Mouse (Mus musculus) 3T3-L1 (cell line): ENCODE measurements around the gene Olfr624.
"Not testable (repeated sequence)": the region's sequence is repeated elsewhere in the genome, so short reads cannot be mapped to it uniquely, and the experiment has no call there.

Experiments used
- DNase-seq: peaks from one replicate; pipeline ENCODE4 v3.0.0-alpha.2; 2015; ENCODE audit warnings: low read depth, low spot score

The Olfr624 gene

DNA sequence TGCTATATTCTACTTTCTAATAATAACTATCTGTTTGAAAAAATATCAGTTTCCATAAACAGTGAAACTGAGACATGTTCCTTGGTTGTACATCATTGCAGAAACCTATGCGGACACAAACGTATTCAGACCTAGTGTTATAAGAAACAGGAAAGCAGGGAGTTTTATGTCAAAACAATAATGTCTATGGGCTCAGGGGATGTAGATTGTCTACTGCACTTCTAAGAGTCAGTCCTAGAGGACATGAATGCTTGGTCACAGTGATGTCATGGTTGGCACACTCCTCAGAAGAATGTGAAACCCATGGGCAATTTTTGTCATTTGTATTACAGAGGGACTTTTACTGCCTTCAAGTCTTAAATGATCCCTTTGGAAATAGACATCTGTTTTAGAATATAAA is at the start of gene Olfr624:
Olfr624 (minus strand) TSS at position 101 of the 400 bp plus-strand sequence.
- no peak for DNase-seq

DNA sequence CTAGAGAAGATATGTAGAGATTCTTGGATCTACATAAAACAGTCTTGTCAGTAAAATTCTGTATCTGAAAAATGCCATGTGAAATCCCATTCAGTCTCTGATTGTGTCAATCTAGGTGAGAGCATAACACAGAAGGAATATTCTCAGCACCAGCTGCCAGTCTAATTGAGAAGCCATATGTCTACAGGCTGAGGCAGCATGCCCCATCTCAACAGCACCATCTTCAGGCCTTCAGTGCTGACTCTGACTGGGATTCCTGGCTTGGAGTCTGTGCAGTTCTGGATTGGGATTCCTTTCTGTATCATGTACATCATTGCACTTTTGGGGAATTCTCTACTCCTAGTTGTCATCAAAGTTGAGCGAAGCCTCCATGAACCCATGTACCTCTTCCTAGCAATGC is 45.4 kb upstream of the Olfr624 start:
- DNase-seq, result not testable (repeated sequence)

DNA sequence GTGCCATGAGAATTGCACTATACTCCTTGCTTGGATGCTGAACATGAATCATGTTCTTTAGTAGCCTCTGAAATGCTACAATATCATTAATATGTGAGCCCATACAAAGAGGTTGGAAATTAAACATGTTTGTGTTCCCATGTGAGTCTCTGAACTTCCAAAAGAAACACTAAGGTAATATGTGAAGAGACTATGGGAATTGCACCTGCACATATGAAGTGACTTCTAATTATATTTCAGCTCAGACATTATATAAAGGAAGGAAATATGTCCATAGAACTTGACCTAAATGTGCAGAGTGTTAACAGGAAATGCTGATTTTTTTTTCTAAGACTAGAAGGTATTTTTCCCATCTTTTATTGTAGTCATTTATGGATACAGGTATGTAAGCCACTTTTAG is 43.4 kb upstream of the Olfr624 start, which contains the start of gene Olfr243:
Olfr243 (plus strand) TSS at position 301 of the 400 bp plus-strand sequence.
- no peak for DNase-seq

DNA sequence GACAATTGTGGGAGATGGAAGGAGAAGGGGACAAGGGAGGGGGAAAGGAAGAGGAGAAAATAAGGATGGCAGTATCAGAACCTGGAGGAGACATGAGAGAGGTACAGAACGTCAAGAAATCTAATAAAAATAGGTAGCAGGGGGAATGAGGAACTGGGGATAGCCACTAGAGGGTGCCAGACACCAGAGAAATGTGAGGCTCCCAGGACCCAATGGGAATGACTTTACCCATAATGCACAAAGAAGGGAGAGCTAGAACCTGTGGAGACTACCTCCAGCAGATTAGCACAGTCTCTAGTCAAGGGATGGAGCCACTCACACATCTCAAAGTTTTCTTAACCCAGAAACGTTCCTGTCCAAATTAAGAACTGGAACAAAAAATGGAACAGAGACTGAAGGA is 41.0 kb upstream of the Olfr624 start:
- DNase-seq, result no peak

DNA sequence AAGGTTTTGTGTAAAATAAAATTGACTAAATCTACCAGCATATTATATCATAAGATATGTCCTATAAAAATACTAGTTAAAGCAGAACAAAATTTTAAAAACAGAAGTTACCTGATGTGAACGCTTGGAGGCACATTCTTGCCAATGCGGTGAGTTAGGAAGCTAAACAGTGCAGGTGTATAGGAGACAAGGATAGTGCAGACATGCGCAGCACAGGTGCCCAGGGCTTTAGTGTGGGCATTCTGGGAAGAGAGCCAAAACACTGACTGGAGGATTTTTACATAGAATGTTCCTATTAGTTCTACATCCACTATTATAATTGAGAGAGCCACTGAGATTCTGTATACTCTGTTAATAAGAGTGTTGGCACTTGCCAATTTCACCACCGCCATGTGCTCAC is 28.5 kb upstream of the Olfr624 start:
- no peak for DNase-seq

DNA sequence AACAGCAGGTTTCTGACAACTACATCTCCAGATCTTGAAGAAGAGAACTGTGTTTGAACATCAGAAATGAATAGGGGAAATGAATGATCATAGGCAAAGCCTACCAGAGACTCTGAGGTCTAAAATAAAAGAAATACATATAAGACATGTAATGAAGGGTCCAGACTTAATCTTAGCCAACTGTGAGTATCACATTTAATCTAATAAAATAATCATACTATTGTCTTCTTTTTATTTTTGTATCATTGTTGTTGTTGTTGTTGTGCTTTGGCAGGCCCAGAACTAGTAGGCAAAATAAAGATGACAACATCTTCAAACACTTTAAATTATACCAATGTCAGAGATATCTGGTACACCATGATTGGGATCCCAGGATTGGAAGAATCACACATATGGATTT is 11.4 kb upstream of the Olfr624 start, which contains the start of gene Olfr625-ps1:
Olfr625-ps1 (plus strand) TSS at position 301 of the 400 bp plus-strand sequence.
- DNase-seq, result no peak

DNA sequence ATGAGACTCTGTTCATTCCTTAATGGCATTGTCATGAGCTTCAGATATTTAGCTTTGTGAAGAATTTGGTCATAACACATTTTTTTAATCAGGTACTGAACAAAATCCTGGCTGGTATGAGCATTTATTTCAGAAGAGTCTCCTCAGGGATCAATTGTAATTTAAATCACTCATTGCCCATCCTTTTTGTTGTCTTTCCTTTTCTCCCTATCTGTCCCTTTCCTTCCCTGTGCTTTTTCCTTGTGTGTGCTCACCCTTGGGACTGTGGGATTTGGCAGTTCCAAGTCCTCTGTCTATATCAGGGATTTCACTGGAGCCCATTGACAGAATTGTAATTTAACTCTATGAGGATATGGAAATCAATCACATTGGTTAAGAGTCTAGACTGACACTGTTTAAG is 7.4 kb downstream of the Olfr624 start, which contains the start of gene Olfr623:
Olfr623 (minus strand) TSS at position 101 of the 400 bp plus-strand sequence.
- DNase-seq, result no peak

DNA sequence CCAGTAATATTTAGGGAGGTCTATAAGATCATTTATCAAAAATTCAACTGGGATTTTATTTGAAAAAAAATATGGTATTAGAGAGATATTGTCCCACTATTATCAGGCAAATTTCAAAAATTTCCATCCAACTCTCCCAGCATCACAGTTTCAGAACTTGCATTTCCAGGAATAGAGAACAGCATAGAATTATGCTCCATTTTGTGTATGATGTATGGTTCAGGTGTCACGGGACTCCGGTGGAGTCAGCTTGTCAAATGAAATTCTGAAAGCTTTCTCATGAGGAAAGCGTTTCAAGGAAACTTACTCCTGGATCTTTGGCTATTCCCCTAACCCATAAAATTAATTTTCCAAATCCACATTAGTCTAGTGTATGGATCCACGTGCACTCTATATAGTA is 26.9 kb downstream of the Olfr624 start:
- no peak for DNase-seq

DNA sequence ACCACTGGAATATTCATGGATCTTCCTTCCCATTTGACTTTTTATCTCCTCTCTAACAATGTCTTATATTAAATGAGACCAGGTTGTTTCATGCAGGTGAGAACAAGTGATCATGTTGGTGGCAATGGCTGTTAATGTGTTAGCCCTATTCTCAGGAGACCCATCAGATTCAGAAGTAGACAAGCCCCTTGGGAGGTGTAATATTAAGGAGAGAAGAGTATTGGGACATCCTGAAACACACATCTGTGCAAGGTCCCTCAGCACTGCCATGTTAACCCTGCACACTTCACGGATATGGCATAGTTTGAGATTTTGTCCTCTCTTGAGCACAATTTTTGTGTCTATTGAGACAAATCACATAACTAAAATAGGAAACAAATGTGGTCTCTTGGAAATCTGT is 28.4 kb downstream of the Olfr624 start, which contains the start of gene Olfr622:
Olfr622 (minus strand) TSS at position 101 of the 400 bp plus-strand sequence.
- no peak for DNase-seq

DNA sequence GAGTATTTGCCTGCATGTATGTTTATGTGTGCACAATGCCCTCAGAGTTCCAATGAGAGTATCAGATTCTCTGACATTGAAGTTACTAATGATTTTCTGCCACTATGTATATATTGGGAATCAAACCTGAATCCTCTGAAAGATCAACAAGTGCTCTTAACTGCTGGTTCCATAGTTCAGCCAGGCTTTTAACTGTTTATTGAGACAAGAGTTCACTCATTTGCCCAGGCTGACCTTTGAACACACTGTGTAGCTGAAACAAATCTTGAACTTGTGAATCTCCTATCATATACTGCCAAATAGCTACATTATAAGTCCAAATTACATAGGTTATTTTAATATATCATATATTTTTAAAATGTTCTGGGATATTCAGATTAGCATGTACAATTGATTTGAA is 34.2 kb downstream of the Olfr624 start:
- DNase-seq, result no peak
